Mouse (Mus musculus): ENCODE measurements at regions not wholly inside any gene's neighbourhood (a gene's known extent, or its start where the extent isn't known, plus 50 kb on each side); places are given as distances from the start of the nearest gene placed in this dataset.

- Histone ChIP-seq H3K4me3 (no peak overlapping the region), H3K4me1 (replicated peaks) (no peaks in the 10 kb centered on the region), H3K27ac (replicated peaks) (no peak overlapping the region), H3K9ac (no peak overlapping the region), H3K36me3 (no peaks in the 10 kb centered on the region), H3K27me3 (no peaks in the 10 kb centered on the region), H3K9me3 (no peaks in the 10 kb centered on the region), H3K4me2 (no peak overlapping the region)
- ATAC-seq (ENCODE audit: low read depth): no peak
- WGBS: 82% methylated on average over 4 of the region's 4 CpGs
These were observed 281.9 kb downstream of the Epha4 start for GRCm38 (mm10) chr1:77233010-77233409.

GRCm38 (mm10) chr1:77244642-77245041, 270.2 kb downstream of the Epha4 start:
- Histone ChIP-seq H3K36me3 (no peaks in the 10 kb centered on the region), H3K4me3 (no peak overlapping the region), H3K9ac (no peak overlapping the region), H3K9me3 (no peaks in the 10 kb centered on the region), H3K4me1 (replicated peaks) (no peaks in the 10 kb centered on the region), H3K27me3 (no peaks in the 10 kb centered on the region; the same call in 1 of the 2 replicates), H3K27ac (replicated peaks) (no peak overlapping the region), H3K4me2 (no peak overlapping the region)
- ATAC-seq (ENCODE audit: low read depth): no peak
- 73% methylated on average over 2 of the region's 2 CpGs for WGBS

GRCm38 (mm10) chr1:77246047-77246446, 268.8 kb downstream of the Epha4 start:
- Histone ChIP-seq H3K27me3 (no peaks in the 10 kb centered on the region; the same call in 1 of the 2 replicates), H3K4me1 (replicated peaks) (no peaks in the 10 kb centered on the region), H3K27ac (replicated peaks) (no peak overlapping the region), H3K36me3 (no peaks in the 10 kb centered on the region), H3K9ac (no peak overlapping the region), H3K4me3 (no peak overlapping the region), H3K4me2 (no peak overlapping the region), H3K9me3 (no peaks in the 10 kb centered on the region)
- ATAC-seq (ENCODE audit: low read depth): no peak
- 55% methylated on average over 3 of the region's 3 CpGs for WGBS

- peaks cover 3% of the 10 kb centered on the region; the same call in 1 of the 2 replicates for H3K27me3 ChIP-seq
These were observed 260.6 kb downstream of the Epha4 start for GRCm38 (mm10) chr1:77254276-77254675.

GRCm38 (mm10) chr1:77256115-77256842, 258.6 kb downstream of the Epha4 start:
- ATAC-seq (ENCODE audit: low read depth): no peak
- Histone ChIP-seq H3K36me3 (no peaks in the 10 kb centered on the region), H3K4me3 (no peak overlapping the region), H3K4me2 (no peak overlapping the region), H3K9me3 (no peaks in the 10 kb centered on the region), H3K9ac (no peak overlapping the region), H3K27me3 (peaks cover 3% of the 10 kb centered on the region; the same call in 1 of the 2 replicates), H3K27ac (replicated peaks) (no peak overlapping the region), H3K4me1 (replicated peaks) (0 out of 2 replicates have a peak, but pooled peaks cover 5% of the 10 kb centered on the region)
- WGBS: 64% methylated on average over 14 of the region's 14 CpGs

More at GRCm38 (mm10) chr1:77254276-77254675, 260.6 kb downstream of the Epha4 start:
- Histone ChIP-seq H3K27ac (replicated peaks) (no peak overlapping the region), H3K4me2 (no peak overlapping the region), H3K36me3 (no peaks in the 10 kb centered on the region), H3K9ac (no peak overlapping the region), H3K4me1 (replicated peaks) (no peaks in the 10 kb centered on the region), H3K4me3 (no peak overlapping the region), H3K9me3 (no peaks in the 10 kb centered on the region)
- ATAC-seq (ENCODE audit: low read depth): no peak
- WGBS: 89% methylated on average over 6 of the region's 6 CpGs

- H3K27ac ChIP-seq (replicated peaks): no peak overlapping the region
- no peak for ATAC-seq (ENCODE audit: low read depth)
- 59% methylated on average over 7 of the region's 7 CpGs for WGBS
- H3K27me3 ChIP-seq: peaks cover 3% of the 10 kb centered on the region; the same call in 1 of the 2 replicates
- H3K4me3 ChIP-seq: no peak overlapping the region
- 0 out of 2 replicates have a peak, but pooled peaks cover 5% of the 10 kb centered on the region for H3K4me1 ChIP-seq (replicated peaks)
- no peak overlapping the region for H3K4me2 ChIP-seq
- no peaks in the 10 kb centered on the region for H3K36me3 ChIP-seq
- H3K9me3 ChIP-seq: no peaks in the 10 kb centered on the region
- no peak overlapping the region for H3K9ac ChIP-seq
These were observed 256.1 kb downstream of the Epha4 start for GRCm38 (mm10) chr1:77258730-77259310.

GRCm38 (mm10) chr1:77259789-77260188, 255.1 kb downstream of the Epha4 start:
- no peak for ATAC-seq (ENCODE audit: low read depth)
- 0 out of 2 replicates have a peak overlapping the region, but pooled peaks have one; percentile 16 for H3K4me2 ChIP-seq

GRCm38 (mm10) chr1:77261678-77262077, 253.2 kb downstream of the Epha4 start:
- ATAC-seq (ENCODE audit: low read depth): no peak
- Histone ChIP-seq H3K27ac (replicated peaks) (no peak overlapping the region), H3K4me2 (no peak overlapping the region), H3K4me1 (replicated peaks) (peaks cover 14% of the 10 kb centered on the region; the same call in 1 of the 2 replicates), H3K9ac (no peak overlapping the region), H3K27me3 (peaks cover 3% of the 10 kb centered on the region; the same call in 1 of the 2 replicates), H3K4me3 (no peak overlapping the region), H3K36me3 (no peaks in the 10 kb centered on the region), H3K9me3 (no peaks in the 10 kb centered on the region)
- WGBS: 94% methylated on average over 4 of the region's 4 CpGs

More at GRCm38 (mm10) chr1:77259789-77260188, 255.1 kb downstream of the Epha4 start:
- H3K27ac ChIP-seq (replicated peaks): no peak overlapping the region
- 58% methylated on average over 11 of the region's 11 CpGs for WGBS
- H3K9ac ChIP-seq: no peak overlapping the region
- no peak overlapping the region for H3K4me3 ChIP-seq
- 0 out of 2 replicates have a peak, but pooled peaks cover 5% of the 10 kb centered on the region for H3K4me1 ChIP-seq (replicated peaks)
- H3K9me3 ChIP-seq: no peaks in the 10 kb centered on the region
- H3K36me3 ChIP-seq: no peaks in the 10 kb centered on the region
- H3K27me3 ChIP-seq: peaks cover 3% of the 10 kb centered on the region; the same call in 1 of the 2 replicates

- Histone ChIP-seq H3K9ac (no peak overlapping the region), H3K27ac (replicated peaks) (no peak overlapping the region), H3K4me3 (no peak overlapping the region), H3K4me2 (no peak overlapping the region), H3K9me3 (no peaks in the 10 kb centered on the region), H3K4me1 (replicated peaks) (peaks cover 9% of the 10 kb centered on the region; the same call in 1 of the 2 replicates), H3K27me3 (no peaks in the 10 kb centered on the region), H3K36me3 (no peaks in the 10 kb centered on the region)
- no peak for ATAC-seq (ENCODE audit: low read depth)
- WGBS: 45% methylated on average over 8 of the region's 8 CpGs
These were observed 249.2 kb downstream of the Epha4 start for GRCm38 (mm10) chr1:77265677-77266076.

- Histone ChIP-seq H3K36me3 (no peaks in the 10 kb centered on the region), H3K9ac (no peak overlapping the region), H3K27me3 (no peaks in the 10 kb centered on the region), H3K4me2 (no peak overlapping the region), H3K27ac (replicated peaks) (no peak overlapping the region), H3K4me1 (replicated peaks) (peaks cover 9% of the 10 kb centered on the region; the same call in 1 of the 2 replicates), H3K4me3 (no peak overlapping the region), H3K9me3 (no peaks in the 10 kb centered on the region)
- no peak for ATAC-seq (ENCODE audit: low read depth)
- WGBS: 79% methylated on average over 4 of the region's 4 CpGs
These were observed 247.4 kb downstream of the Epha4 start for GRCm38 (mm10) chr1:77267311-77268003.

- peaks cover 13% of the 10 kb centered on the region for H3K4me1 ChIP-seq (replicated peaks)
- no peak; the same call in 1 of the 2 replicates for ATAC-seq (ENCODE audit: low read depth)
- H3K9me3 ChIP-seq: no peaks in the 10 kb centered on the region
- no peaks in the 10 kb centered on the region for H3K36me3 ChIP-seq
- no peak overlapping the region for H3K4me3 ChIP-seq
- WGBS: 42% methylated on average over 9 of the region's 9 CpGs
- no peak overlapping the region for H3K27ac ChIP-seq (replicated peaks)
- 0 out of 2 replicates have a peak, but pooled peaks cover 3% of the 10 kb centered on the region for H3K27me3 ChIP-seq
- H3K9ac ChIP-seq: no peak overlapping the region
- H3K4me2 ChIP-seq: no peak overlapping the region
These were observed 239.6 kb downstream of the Epha4 start for GRCm38 (mm10) chr1:77275297-77275696.

GRCm38 (mm10) chr1:77279566-77279965, 235.3 kb downstream of the Epha4 start:
- no peak overlapping the region for H3K4me2 ChIP-seq
- ATAC-seq (ENCODE audit: low read depth): no peak
- WGBS: 37% methylated on average over 7 of the region's 7 CpGs
- H3K36me3 ChIP-seq: no peaks in the 10 kb centered on the region
- H3K4me1 ChIP-seq (replicated peaks): peaks cover 13% of the 10 kb centered on the region
- no peak overlapping the region for H3K27ac ChIP-seq (replicated peaks)
- H3K27me3 ChIP-seq: peaks cover 3% of the 10 kb centered on the region; the same call in 1 of the 2 replicates
- H3K9ac ChIP-seq: no peak overlapping the region
- H3K4me3 ChIP-seq: no peak overlapping the region
- H3K9me3 ChIP-seq: no peaks in the 10 kb centered on the region
